Mouse (Mus musculus): ENCODE measurements around the gene St5.

Gene St5

DNA sequence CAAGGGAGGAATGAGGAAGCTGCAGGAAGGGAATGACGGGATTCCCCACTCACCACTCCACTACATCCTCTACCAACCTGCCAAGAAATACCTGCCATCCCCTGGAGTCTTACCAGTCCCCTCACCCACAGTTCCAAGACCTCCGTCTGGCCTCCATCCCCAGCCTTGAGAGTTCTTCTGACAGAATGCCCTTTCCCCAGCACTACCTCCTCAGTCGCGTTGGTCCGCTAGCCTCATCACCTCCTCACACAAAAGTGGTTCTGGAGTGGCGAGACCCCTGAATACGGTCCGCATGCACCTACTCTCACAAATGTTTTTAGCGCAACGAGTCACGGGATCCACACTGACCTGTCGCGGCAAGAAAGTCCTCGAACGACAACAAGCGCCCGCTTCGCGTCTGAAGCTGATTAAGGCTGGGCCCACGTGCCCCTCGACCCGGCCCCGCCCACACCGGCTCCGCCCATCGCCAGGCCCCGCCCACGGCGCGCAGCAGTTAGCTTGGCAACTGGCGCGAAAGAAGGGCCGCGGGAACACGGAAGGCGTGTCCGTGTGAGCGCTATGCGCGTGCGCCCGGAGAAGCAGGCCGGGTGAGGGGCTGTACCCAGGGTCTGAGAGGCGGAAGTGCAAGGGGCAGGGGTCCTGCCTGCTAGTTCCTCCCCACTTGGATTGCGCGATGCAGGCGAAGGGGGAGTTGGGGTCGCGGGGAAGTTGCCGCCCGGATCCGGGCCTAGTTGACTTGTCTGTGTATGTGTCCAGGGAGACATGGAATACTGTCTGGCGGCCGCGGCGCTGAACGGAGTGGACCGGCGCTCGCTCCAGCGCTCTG lies at the start of gene St5, which contains the start of gene Akip1:
Gene St5, minus strand, starts transcription at position 416 of the 826 bp plus-strand sequence.
Gene Akip1, plus strand, starts transcription at position 501 of the 826 bp plus-strand sequence.
- CTCF ChIA-PET, result no interaction called here

DNA sequence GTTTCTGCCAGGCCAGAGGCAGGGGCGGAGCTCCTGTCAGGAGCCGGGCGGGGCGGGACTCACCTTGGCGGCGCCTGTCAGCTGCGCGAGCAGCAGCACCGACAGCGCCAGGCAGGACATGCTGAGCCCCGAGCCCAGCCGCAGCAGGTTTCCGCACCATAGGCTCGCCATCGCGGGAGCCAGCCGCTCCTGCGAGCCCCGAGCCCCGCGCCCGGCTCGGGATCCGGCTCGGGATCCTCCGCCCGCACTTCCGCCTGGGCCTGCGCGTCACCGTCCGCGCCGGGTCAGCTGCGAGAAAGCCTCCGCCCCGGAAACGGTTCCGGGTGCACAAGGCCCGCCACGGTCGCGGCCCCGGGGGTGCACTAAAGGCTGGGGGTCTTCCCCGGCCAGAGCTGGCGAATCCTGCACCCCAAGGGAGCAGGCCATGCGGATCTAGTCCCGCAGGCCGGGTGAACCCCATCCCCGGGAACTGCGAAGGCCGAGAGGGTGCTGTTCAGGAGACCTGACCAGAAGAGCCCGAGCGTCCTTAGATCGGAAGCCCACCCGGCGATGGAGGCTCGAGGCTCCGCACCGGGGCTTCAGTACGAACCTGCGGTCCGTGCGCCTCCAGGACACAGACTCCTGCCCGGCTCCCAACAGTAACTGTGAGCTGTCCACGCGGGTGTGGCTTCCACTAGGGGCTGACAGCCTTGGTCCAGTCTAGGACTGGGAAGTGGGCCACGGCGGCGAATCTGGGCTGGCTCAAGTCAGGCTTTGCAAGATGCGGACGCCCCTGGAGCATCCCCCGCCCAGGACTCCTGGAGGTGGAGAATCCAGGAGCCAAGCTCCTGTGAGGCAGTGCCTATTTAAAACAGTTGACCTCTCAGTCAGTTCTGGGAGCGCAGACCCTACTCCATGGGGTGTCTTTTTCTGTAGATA lies 48.9 kb upstream of the St5 start, which contains the start of gene Tmem9b:
Gene Tmem9b, minus strand, starts transcription at position 868 of the 918 bp plus-strand sequence.
- CTCF ChIA-PET, result no interaction called here

DNA sequence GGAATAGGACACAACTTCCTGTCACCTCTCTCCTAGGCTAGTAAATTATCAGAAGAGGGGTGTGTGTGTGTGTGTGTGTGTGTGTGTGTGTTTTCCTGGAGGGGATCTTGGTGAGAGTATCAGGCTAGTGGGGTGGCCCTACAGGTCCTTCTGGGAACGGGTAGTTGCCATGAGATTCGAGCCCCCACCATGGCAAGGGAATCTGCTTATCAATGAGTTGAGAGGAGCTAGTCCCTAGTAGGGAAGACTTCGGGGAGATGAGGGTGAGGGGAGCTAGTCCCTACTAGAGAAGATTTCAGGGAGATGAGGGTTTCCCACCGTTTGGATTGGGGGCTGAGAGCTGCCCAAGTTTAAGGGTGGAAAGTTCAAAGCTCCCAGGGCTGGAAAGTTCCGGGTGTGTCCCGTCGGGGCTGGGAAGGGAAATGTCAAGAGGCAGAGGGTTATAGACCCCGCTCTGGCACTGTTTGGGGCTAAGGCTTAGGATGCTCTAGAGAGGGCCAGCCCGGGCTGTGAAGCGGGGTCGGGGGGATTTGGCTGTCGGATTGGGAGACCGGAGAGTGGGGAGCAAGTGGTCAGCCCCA lies 48.1 kb upstream of the St5 start:
- CTCF ChIA-PET, result no interaction called here

DNA sequence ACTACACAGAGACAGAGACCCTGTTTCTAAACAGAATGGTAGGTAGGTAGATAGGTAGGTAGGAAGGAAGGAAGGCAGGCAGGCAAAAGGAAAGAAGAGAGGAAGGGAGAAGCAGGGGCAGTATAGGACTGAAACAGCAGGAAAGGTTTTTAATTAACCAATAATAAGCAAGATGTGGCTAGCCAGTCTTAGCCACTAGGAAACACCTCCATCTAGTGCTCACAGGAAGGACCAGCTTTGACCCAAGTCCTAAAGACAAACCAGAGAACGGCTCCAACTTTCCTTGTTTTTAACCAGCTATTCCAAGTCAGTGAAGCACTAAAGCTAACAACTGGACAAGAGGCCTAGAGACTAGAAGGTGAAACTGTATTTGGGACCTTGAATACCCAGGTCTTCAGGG lies 44.3 kb upstream of the St5 start:
- CTCF ChIA-PET, result interaction anchor here (1.0 kb wide), 1 partner anchor 230 kb away, joined by 3 read pairs; no protein-coding TSS in a partner anchor

DNA sequence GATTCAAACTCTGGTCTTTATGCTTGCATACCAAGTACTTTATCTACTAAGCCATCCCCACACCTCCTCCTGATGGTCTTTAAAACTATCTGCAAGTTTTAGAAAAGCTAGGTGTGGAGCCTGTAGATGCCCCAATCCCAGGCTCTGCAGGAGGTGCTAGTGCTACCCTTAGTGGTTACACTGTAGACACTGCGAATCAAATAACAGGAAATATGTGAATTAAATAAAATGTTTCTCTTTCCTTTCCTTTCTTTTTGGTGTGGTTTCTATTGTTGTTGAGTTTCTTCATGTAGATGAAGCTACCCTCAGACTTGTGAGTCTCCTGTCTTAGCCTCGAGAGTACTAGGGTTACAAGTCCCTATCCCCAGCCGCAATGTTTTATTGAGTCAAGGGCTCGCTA lies 38.3 kb upstream of the St5 start:
- CTCF ChIA-PET, result no interaction called here

DNA sequence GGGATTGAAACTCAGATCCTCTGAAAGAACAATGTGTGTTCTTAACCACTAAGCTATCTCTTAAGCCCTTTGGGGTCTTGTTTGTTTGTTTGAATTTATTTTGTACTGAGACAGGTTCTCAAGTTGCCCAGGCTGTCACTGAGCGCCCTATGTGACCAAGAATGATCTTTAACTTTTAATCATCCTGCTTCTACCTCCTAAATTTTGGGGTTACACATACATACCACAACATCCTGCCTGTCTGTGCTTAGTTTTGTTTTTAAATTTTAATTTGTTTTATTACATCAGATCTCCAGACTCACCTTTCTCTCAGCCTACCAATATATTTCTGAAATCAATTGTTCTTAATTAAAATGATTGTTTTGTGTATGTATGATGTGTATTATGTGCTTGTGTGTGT lies 37.7 kb upstream of the St5 start:
- CTCF ChIA-PET, result no interaction called here

DNA sequence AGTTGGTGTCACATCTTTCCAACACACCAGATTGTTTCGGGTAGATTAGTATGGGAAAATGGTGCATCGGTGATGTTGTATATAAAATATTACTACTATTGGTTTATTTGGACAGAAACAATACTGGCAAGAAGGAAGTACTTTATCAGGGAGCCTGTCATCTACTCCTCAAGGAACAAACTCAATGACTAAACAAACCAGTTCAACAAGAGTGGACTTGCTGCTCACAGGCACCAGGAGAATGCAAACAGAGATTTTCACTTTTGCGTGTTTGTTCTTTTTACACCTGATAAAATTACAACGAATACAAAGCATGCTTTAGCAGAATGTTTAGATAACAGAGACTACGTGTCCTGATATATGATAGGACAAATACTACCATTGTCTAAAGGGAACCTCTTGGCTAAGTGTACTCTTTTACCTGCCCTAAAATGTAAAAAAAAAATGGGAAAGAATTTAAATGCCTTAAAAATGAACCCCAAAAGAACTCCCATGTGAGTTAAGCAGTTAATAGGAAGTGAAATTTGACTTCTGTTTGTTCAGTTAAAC lies 36.5 kb upstream of the St5 start:
- CTCF ChIA-PET, result no interaction called here

DNA sequence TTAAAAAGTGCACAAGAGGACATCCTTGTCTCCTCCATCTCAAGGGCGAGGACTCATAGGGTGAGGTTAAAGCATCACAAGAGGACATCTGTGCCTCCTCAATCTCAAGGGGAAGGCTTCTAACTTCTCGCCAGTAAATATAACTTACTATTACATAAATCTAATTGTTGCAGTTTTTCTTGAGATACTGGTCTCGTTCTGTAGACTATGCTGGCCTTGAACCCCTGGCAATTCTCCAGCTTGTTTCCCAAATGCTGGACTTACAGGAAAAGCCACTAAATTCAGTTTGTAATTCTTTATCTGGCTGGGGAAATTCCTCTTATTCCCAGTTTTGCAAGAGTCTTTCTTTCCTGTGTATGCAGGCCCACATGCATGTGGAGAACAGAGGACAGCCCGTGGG lies 31.4 kb upstream of the St5 start:
- CTCF ChIA-PET, result no interaction called here

DNA sequence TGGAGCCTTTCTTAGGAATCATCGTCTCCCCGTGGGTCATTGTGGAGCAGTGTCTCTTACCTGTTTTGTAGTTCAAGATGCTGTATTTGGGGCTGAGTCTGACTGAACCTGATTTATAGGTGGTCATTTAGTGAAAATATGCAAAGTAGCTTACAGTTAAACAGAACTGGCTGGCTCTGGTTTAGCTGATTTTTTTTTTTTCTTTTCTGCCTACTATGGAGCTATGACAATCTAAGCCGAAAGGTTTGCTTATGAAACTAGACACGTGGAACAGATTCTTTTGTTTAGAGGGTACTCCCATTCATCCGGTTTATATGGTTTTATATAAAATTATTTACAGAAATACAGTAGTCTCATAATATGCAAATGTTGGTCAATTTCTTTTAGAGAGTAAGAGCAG lies 28.2 kb upstream of the St5 start, which contains the start of gene Ascl3:
Gene Ascl3, minus strand, starts transcription at position 101 of the 400 bp plus-strand sequence.
- CTCF ChIA-PET, result no interaction called here

DNA sequence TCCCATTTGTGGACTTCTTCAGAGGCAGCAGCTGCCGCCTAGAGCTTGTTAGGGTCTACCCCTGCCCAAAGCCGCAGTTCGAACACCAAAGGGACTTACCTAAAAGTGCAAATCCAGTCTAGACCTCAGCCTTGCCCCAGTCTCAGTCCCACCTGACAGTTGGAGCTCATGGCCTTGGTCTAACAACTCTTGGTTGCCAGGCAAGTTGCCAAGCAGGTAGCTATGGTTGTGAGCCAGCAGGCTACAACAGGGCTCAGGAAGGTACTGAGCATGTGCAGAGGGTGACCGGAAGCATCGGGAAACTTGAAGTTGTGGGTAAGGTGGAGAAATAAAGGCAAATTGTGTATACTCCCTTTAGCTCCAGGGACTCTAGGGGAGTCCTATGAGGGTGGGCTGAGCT lies 20.3 kb upstream of the St5 start, which contains the start of gene BC051019:
Gene BC051019, minus strand, starts transcription at position 154 of the 400 bp plus-strand sequence.
- CTCF ChIA-PET, result no interaction called here

DNA sequence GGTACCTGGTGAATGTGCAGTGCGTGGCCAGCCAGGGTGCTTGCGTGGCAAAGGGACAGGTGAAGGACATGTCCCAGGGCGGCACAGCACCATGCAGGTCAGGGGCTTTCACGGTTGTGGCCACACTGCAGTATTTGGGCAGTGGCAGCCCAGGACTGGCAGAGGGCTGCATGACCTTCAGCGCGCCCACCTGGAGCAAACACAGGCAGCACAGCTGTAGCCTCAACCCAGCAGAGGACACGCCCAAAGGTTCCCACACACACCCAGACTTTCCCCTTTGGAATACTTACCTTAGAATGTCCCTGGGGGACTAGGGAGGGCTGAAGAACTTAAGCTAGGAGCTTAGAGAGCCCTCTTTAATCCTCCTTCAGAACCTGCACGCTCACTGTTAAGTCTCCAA lies 19.7 kb upstream of the St5 start:
- CTCF ChIA-PET, result interaction anchor here (0.7 kb wide), 1 partner anchor 9 kb away, joined by 3 read pairs; no protein-coding TSS in a partner anchor

DNA sequence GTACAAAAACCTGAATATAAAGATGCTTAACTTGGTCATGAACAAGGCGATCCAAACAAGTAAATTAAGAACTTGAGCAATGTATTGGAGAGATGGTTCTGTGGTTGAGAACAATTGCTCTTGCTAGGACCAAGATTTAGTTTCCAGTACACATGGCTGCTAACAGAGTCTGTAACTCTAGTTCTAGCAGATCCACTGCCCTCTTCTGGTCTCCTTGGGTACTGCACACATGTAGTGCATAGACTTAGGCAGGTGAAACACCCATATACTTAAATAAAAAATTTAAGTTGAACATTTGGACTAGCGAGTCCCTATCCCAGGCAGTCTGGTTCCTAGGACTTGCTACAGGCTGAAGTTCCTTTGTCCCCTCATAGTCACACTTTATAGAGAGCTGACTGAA lies 19.2 kb upstream of the St5 start:
- CTCF ChIA-PET, result interaction anchor here (0.7 kb wide), 1 partner anchor 10 kb away, joined by 3 read pairs; no protein-coding TSS in a partner anchor

DNA sequence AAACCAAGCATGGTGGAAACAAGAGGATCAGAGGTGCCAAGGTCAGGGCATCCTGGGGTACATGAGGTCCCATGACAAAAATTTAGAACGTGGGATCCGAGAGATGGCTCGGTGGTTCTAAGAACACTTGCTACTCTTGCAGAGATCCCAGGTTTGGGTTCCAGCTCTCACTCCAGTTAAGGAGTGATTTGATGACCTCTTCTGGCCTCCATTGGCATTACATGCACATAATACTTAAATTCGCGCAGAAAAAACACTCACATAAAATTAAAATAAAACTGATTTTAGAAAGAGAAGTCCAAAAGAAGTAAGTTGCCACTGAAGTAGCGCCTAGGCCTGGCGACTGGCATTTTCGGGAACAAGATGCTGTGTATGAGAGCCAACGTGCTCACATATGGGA lies 15.9 kb upstream of the St5 start:
- CTCF ChIA-PET, result no interaction called here

DNA sequence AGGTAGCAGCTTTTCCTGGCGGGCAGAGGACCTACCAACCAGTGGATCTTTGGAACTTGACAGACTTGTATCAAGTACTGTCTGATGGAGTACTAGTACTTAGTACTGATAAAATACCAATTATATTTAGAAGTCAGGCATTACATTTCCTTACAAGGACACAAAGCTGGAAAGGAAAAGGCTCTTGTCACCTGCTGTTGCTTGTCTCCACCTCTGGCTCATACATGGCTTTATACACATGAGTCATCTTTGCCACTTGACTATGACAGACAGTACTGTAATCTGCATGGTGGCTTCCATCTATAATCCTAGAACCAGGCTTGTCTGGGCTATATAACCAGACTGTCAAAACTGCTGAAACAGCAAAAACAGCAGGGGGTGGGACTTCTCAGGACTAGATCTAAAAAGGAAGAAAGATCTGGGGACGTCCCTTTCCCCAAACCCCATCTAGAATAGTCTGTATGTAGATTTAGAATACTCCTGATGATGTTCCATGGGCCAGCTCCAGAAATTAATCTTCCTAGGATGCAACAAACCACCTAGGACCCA lies 10.1 kb upstream of the St5 start:
- CTCF ChIA-PET, result no interaction called here

DNA sequence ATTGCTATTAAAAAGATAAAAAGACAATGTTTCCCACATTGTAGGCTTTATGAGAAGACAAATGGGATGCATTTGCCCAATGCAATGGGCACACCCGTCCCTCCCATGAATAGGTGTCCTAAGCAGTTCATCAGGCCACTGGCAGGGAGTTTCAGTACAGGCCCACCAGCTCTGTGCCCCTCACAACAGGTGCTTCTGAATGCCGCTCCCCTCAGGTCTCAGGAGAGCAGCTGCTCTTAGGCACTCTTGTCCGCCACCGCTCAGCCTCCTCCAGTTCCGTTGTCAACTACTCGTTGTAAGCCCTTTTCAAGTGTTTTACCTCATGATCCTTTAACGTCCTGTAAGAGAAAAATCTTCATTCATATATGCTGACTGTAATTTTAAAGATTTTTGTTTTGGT lies 8.8 kb upstream of the St5 start:
- CTCF ChIA-PET, result no interaction called here

DNA sequence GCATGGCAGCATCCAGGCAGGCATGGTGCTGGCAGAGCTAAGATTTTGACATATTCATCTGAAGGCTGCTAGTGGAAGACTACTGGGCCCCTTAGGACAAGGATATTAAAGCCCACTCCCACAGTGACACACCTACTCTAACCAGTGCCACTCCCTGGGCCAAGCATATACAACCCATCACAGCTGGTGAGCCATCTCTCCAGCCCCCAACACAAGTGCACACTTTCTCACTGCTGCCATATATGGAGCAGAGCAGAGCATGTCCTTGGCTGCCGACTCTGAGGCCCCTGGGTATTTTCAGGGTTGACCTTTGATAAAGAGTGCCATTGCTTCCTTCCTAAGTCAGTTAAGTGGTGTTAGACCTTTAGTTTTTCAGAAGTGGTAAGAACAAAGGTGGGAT lies 6.7 kb upstream of the St5 start:
- CTCF ChIA-PET, result no interaction called here

DNA sequence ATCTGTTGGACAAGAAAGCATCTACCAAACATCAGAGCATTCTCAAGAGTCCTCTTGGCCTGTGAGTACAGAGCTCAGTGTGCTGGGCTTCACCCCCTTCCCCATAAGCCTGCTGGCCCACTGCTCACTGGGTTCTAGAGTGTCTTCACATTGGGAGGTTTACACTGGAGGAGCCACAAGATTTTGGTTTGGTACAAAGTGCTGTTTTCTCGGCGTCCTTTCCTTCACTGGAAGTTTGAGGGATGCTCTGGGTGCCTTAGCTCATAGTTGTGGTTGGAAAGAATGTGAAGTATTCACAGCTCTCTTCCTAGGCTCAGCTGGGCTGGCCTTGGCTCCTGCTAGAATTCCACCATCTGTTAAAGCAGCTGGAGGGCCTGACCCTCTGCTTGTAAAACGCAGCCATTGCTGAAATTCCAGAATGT lies 5.6 kb upstream of the St5 start:
- CTCF ChIA-PET, result no interaction called here

DNA sequence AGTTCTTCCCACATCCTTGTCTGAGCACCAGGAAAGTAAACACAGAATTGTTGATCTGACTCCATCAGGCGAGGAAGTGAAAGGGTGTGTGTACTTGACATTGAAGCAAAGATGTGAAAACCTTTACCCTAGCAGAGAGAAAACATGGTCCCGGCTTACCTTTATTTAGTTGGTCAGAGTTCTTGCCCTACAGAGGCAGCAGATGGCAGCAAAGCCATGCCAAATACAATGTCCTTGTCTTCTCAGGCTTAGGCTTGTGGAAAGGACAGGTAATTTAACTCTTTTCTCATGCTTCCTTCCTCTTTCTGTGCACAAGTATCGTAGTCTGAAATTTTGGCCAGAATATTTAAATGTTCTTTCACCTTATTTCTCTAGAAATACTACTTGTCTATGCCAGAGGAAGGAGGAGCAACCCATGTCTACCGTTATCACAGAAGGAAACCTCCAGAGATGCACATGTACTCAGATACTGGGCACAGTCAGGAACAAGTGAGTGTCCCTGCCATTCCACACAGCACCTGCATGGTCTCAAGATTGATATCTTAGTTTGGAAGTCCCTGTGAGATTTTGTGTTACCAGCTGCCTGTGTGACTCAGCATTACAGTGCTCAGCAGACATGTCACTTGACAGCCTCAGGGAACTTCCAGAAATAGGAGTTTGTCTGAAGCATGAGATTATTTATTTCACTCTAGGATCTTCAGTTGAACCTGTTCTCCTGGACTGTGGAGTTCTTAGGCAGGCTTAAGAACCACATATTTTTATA lies 3.8 kb upstream of the St5 start:
- CTCF ChIA-PET, result no interaction called here

DNA sequence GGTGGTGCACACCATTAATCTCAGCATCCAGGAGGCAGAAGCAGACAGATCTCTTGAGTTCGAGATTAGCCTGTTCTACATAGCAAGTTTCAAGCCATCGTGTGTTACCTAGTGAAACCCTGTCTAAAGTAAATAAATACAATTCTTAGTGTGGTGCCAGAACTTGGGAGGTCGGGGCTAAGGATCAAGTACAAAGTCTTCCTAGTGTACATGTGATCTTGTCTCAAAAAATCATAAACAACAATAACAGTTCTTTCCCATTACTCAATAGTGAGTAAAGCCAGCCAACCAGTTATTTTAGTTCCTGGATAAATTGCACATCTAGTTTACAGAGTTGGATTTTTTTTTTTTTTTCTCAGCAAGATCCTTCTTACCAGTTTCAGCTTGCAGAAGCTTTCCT lies 1.1 kb upstream of the St5 start:
- CTCF ChIA-PET, result interaction anchor here (0.7 kb wide), 1 partner anchor 40 kb away, joined by 6 read pairs; no protein-coding TSS in a partner anchor

DNA sequence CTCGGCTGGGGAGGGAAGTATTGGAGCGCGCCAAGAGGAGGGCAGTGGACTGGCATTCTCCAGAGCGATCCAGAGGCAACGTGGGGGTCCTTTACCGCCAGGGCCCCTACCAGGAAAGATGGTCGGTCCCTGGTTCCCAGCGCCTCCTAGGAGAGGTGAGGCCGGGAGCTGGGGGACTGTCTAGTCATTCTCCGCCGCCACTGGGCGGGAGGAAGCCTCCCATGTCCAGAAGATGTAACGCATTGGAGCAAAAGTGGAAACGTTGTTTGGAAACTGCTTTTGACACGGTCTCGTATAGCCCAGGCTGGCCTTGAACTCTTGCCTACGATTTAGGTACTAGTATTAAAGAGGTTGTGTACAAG lies 592 bp upstream of the St5 start:
- CTCF ChIA-PET, result no interaction called here

DNA sequence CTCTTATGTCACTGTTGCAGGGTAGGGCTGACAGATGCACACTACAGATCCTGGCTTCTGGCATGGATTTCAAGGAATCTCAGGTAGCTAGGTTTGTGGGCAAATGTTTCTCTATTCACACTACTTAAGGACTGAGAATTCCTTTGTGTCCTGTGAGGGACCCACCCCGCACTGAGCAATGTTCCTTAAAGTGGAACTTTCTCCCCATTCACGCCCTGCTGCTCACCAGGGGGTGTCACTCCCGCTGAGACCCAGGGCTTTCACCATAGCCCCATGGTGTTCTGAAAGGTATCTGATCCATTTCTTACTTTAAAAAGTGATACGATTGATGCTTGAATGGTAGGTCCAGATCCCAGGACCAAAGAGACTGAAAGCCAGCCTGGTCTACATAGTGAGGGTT lies 684 bp downstream of the St5 start:
- CTCF ChIA-PET, result no interaction called here
